Mouse (Mus musculus) heart, postnatal 25 days (tissue): ENCODE results near the gene Herc3. TPM values are rescaled to one million over a fixed set of nuclear protein-coding genes. Genes with fewer than 3 reads are reported as not detected.
"Not testable (repeated sequence)": the region's sequence is repeated elsewhere in the genome, so short reads cannot be mapped to it uniquely, and the experiment has no call there.

ENCODE experiments used
- DNase-seq: peaks from one replicate; pipeline ENCODE4 v3.0.0; 2022; ENCODE audit warnings: low spot score
- intact Hi-C: fragments of 180-260 bp; cut with DNase I; formaldehyde crosslinking; loops from one replicate; pipeline ENCODE4 v1.15.1; 2025
- total RNA-seq, 2 experiments: library from RNA; stranded (reverse); gene quantifications; 2 replicates each; pipeline ENCODE4 v1.2.3; 2021

Herc3 gene
- total RNA-seq, 2 experiments from 2014 or later, result 34.5 to 63.2 TPM

- intact Hi-C loops, result no loop called here
Measured at GRCm38 (mm10) chr6:58855676-58856367, 24.6 kb downstream of the Herc3 start.

GRCm38 (mm10) chr6:58856494-58856893 is 25.2 kb downstream of the Herc3 start:
- no peak for DNase-seq
- intact Hi-C loops, result no loop called here

More at GRCm38 (mm10) chr6:58855676-58856367, 24.6 kb downstream of the Herc3 start:
- DNase-seq, result no peak

GRCm38 (mm10) chr6:58859517-58859916 is 28.3 kb downstream of the Herc3 start:
- DNase-seq, result no peak
- intact Hi-C loops, result no loop called here

- intact Hi-C loops, result no loop called here
- DNase-seq, result no peak
Measured at GRCm38 (mm10) chr6:58862446-58862993, 31.3 kb downstream of the Herc3 start.

- DNase-seq, result no peak
- intact Hi-C loops, result no loop called here
Measured at GRCm38 (mm10) chr6:58863631-58864235, 32.5 kb downstream of the Herc3 start.

GRCm38 (mm10) chr6:58867858-58868257 is 36.6 kb downstream of the Herc3 start:
- DNase-seq, intact Hi-C loops: not testable (repeated sequence)

GRCm38 (mm10) chr6:58879572-58879971 is 48.3 kb downstream of the Herc3 start:
- intact Hi-C loops, result no loop called here
- DNase-seq, result no peak

GRCm38 (mm10) chr6:58879987-58880386 is 48.7 kb downstream of the Herc3 start:
- intact Hi-C loops, result no loop called here
- DNase-seq, result no peak

- intact Hi-C loops, result no loop called here
Measured at GRCm38 (mm10) chr6:58880861-58881260, 49.6 kb downstream of the Herc3 start.

GRCm38 (mm10) chr6:58881363-58881762 is 50.1 kb downstream of the Herc3 start:
- DNase-seq, result no peak
- intact Hi-C loops, result no loop called here

More at GRCm38 (mm10) chr6:58880861-58881260, 49.6 kb downstream of the Herc3 start:
- DNase-seq, result no peak

GRCm38 (mm10) chr6:58882271-58882670 is 51.0 kb downstream of the Herc3 start:
- intact Hi-C loops, result no loop called here
- no peak for DNase-seq

GRCm38 (mm10) chr6:58889917-58890316 is 58.7 kb downstream of the Herc3 start:
- intact Hi-C loops, result no loop called here
- DNase-seq, result no peak

- DNase-seq, result no peak
- intact Hi-C loops, result no loop called here
Measured at GRCm38 (mm10) chr6:58893307-58893706, 62.0 kb downstream of the Herc3 start.

- intact Hi-C loops, result no loop called here
- DNase-seq, result no peak
Measured at GRCm38 (mm10) chr6:58894994-58895393, 63.7 kb downstream of the Herc3 start.

GRCm38 (mm10) chr6:58896648-58897047 is 65.4 kb downstream of the Herc3 start:
- no peak for DNase-seq
- intact Hi-C loops, result no loop called here

- DNase-seq, result no peak
- intact Hi-C loops, result no loop called here
Measured at GRCm38 (mm10) chr6:58899076-58899475, 67.8 kb downstream of the Herc3 start.

GRCm38 (mm10) chr6:58900536-58900935 is 69.3 kb downstream of the Herc3 start:
- intact Hi-C loops, result no loop called here
- no peak for DNase-seq

GRCm38 (mm10) chr6:58903171-58903570 is 71.9 kb downstream of the Herc3 start:
- DNase-seq, result no peak
- intact Hi-C loops, result no loop called here

- no peak for DNase-seq
- intact Hi-C loops, result no loop called here
Measured at GRCm38 (mm10) chr6:58904551-58904950, 73.3 kb downstream of the Herc3 start.

- DNase-seq, result no peak
Measured at GRCm38 (mm10) chr6:58906852-58907261, 75.6 kb downstream of the Herc3 start, which contains the start of gene Nap1l5. Nap1l5 (minus strand) TSS chr6:58907076.

GRCm38 (mm10) chr6:58907336-58907735 is 76.1 kb downstream of the Herc3 start:
- intact Hi-C loops, result no loop called here
- no peak for DNase-seq

More at GRCm38 (mm10) chr6:58906852-58907261, 75.6 kb downstream of the Herc3 start, which contains the start of gene Nap1l5:
- intact Hi-C loops, result no loop called here
